Mouse (Mus musculus): ENCODE measurements around the gene Card19. TPM values are rescaled to one million over a fixed set of nuclear protein-coding genes. Genes with fewer than 3 reads are reported as not detected.

The Card19 gene
- 179 TPM for polyA plus RNA-seq (2014; fragmentation: Illumina TruSeq; extraction: RNeasy Lipid Tissue Mini Kit (QIAGEN cat#74804); ENCODE audit: low read depth, low replicate concordance)

DNA sequence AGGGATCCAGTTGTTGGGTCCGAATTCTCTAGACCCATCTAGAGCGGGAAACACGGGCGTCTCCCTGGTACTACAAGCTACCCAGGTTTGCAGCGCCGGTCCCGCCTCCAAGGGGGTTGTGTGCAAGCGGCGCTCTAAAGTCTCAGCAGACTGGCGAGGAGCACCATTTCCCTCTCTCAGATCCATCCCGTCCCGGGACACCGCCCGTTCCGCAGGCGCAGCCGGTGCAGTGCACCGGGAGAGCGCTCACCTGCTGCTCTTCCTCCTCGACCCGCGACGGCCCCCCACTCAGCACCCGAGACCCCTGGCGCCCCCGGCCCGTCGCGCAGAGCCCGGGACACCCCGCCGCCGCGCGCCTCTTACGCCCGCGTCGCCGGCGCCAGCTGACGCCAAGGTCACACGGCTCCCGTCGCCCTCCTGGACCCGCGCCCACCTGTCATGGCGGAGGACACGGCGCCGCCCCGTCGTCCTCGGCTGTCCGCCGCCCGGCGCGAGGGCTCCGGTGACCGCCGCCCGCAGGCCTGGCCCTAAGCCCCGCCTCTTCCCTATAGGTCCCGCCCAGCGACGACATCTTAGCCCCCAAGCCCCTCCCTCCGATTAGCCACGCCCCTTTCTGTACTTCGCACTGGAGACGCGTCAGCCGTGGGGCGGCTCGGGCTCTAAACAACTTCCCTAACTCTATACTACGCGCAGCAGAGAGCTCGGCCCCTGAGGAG lies at the start of gene Card19:
Gene Card19, minus strand, starts transcription at position 534 of the 716 bp plus-strand sequence.

DNA sequence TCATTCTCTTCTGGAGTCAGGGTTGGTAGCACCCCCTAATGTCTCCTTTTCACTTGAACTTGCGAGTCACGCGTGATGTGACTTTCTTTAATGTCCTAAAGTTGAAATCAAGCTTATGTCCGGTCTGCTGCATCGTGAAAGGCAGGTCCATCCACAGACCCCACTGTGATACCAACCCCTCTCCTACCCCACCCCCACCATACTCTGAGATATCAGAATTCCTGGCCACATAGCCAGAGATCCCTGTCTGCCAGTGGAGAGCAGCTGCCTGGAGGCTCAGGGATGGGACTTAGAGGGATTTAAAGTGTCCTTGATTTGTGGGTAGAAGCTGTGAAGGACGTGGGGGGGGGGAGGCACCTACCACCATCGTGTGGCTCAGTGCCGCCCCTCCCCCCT lies 32.6 kb upstream of the Card19 start, which contains the start of gene Susd3:
Gene Susd3, minus strand, starts transcription at position 240 of the 396 bp plus-strand sequence.

GRCm38 (mm10) chr13:49187288-49188218 lies 28.3 kb downstream of the Card19 start, which contains the start of gene Ninj1:
Gene Ninj1, plus strand, starts transcription at chr13:49187485.

Other genes starting within 250 kb of the Card19 start
- gene Fam120a, start 248.0 kb downstream of the Card19 start, polyA plus RNA-seq (2014; fragmentation: Illumina TruSeq; extraction: RNeasy Lipid Tissue Mini Kit (QIAGEN cat#74804); ENCODE audit: low read depth, low replicate concordance) = 64.8 TPM
- 35.6 TPM for gene Wnk2, start 68.0 kb downstream of the Card19 start, polyA plus RNA-seq (2014; fragmentation: Illumina TruSeq; extraction: RNeasy Lipid Tissue Mini Kit (QIAGEN cat#74804); ENCODE audit: low read depth, low replicate concordance)
- 74.2 TPM for gene Ninj1, start 28.6 kb downstream of the Card19 start, polyA plus RNA-seq (2014; fragmentation: Illumina TruSeq; extraction: RNeasy Lipid Tissue Mini Kit (QIAGEN cat#74804); ENCODE audit: low read depth, low replicate concordance)
- gene Susd3, start 32.7 kb upstream of the Card19 start, polyA plus RNA-seq (2014; fragmentation: Illumina TruSeq; extraction: RNeasy Lipid Tissue Mini Kit (QIAGEN cat#74804); ENCODE audit: low read depth, low replicate concordance) = not detected
- 1.0 TPM for gene Fgd3, start 104.3 kb upstream of the Card19 start, polyA plus RNA-seq (2014; fragmentation: Illumina TruSeq; extraction: RNeasy Lipid Tissue Mini Kit (QIAGEN cat#74804); ENCODE audit: low read depth, low replicate concordance)
- gene Bicd2, start 125.5 kb upstream of the Card19 start, polyA plus RNA-seq (2014; fragmentation: Illumina TruSeq; extraction: RNeasy Lipid Tissue Mini Kit (QIAGEN cat#74804); ENCODE audit: low read depth, low replicate concordance) = 76.1 TPM
- 7.1 TPM for gene Ippk, start 205.2 kb upstream of the Card19 start, polyA plus RNA-seq (2014; fragmentation: Illumina TruSeq; extraction: RNeasy Lipid Tissue Mini Kit (QIAGEN cat#74804); ENCODE audit: low read depth, low replicate concordance)